Mouse (Mus musculus): ENCODE measurements around the gene 4930442H23Rik. TPM values are rescaled to one million over a fixed set of nuclear protein-coding genes. Genes with fewer than 3 reads are reported as not detected.

The 4930442H23Rik gene
- polyA plus RNA-seq, 1 experiment from 2014 or later = not detected

DNA sequence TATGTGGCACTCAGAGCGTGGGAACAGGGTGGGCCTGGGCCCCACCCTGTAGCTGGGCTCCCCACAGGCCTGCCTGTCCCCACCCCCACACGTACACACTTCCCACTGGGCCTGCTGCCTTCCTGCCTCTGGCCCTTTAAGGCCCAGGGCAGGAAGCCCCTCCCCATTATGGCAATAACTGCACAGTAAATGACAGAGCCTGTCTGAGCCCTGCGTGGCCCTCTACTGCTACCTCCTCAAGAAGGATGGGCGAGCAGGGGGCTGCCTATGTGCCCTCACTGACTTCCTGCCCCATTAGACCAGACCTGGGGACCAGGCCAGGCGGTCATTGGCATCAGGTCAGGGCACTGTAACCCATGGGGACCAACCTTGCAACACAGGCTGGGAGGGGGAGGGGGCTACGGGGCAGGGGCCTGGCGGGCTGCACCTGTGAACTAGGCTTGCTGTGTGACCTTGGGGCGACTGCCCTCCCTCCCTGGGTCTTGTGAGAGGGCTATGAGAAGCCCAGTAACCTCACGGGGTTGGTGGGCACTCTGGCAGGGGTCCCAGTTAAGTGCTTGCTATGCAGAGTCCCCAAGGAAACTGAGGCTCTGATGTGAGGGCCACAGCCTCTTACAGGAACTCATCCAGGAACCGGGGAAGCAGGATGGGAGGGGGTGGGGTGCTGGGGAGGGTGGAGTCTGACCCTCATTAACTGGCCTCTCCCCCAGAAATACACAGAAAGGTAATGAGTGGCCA, 42.8 kb downstream of the 4930442H23Rik start:
- 0 out of 2 replicates have a peak, but pooled peaks cover 2% of the 10 kb centered on the region for H3K27me3 ChIP-seq
- H3K4me1 ChIP-seq = peaks cover 48% of the 10 kb centered on the region
- H3K9ac ChIP-seq = peak overlapping the region; percentile 37; the same call in 1 of the 2 replicates
- no peak for ATAC-seq (ENCODE audit: insufficient number of reproducible peaks, insufficient read depth, low FRiP score, low TSS enrichment)
- H3K4me3 ChIP-seq = 0 out of 2 replicates have a peak overlapping the region, but pooled peaks have one; percentile 0
- peaks cover 31% of the 10 kb centered on the region for H3K36me3 ChIP-seq
- WGBS = 64% methylated on average over 10 of the region's 10 CpGs
- H3K4me2 ChIP-seq (replicated peaks) = peak overlapping the region; percentile 97
- no peak overlapping the region for H3K27ac ChIP-seq
- H3K9me3 ChIP-seq = no peaks in the 10 kb centered on the region

DNA sequence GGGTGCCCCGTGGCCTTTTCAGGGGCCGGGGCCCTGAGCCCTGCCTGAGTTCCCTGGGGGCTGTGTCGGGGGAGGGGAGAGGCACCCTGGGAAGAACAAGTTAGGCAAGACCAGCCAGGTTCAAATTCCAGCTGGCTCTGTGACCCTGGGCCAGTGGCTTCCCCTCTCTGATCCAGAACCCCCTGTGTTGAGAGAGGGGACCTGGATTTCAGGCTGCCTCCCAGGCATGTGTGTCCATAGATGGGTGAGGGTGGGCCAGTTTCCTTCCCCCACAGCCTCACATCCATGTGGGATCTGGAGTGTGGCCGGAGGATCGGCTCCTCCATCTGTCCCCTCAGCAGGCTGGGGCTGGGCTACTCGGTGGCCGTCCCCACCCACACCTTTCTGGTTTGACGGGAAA, 43.6 kb downstream of the 4930442H23Rik start:
- Histone ChIP-seq H3K9ac (peak overlapping the region; percentile 37; the same call in 1 of the 2 replicates), H3K27me3 (peaks cover 9% of the 10 kb centered on the region), H3K4me1 (peaks cover 57% of the 10 kb centered on the region), H3K36me3 (peaks cover 22% of the 10 kb centered on the region), H3K4me3 (peak overlapping the region; percentile 64; the same call in 1 of the 2 replicates), H3K27ac (peak overlapping the region; percentile 36; the same call in 1 of the 2 replicates), H3K9me3 (no peaks in the 10 kb centered on the region), H3K4me2 (replicated peaks) (peak overlapping the region; percentile 97)
- no peak for ATAC-seq (ENCODE audit: insufficient number of reproducible peaks, insufficient read depth, low FRiP score, low TSS enrichment)
- WGBS = 51% methylated on average over 8 of the region's 8 CpGs

DNA sequence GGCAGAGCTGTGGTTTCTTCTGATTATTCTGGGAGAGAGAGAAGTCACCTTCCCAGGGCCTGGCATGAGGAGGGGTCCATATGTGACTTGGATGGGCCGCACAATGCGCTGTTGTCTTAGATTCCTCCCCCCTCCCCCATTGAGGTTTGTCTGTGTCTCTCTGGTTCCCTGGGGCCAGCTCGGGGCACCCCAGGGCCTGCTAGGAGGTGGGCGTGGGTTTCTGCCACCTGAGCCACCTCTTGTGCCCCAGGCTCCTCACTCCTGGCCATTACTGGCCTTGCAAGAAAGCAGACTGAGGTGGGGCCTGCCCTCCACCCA, 44.2 kb downstream of the 4930442H23Rik start:
- no peak overlapping the region for H3K27ac ChIP-seq
- H3K36me3 ChIP-seq = peaks cover 17% of the 10 kb centered on the region
- H3K9me3 ChIP-seq = no peaks in the 10 kb centered on the region
- peaks cover 59% of the 10 kb centered on the region for H3K4me1 ChIP-seq
- H3K27me3 ChIP-seq = peaks cover 14% of the 10 kb centered on the region
- peak overlapping the region; percentile 64; the same call in 1 of the 2 replicates for H3K4me3 ChIP-seq
- H3K9ac ChIP-seq = peak overlapping the region; percentile 37; the same call in 1 of the 2 replicates
- 73% methylated on average over 4 of the region's 4 CpGs for WGBS
- ATAC-seq (ENCODE audit: insufficient number of reproducible peaks, insufficient read depth, low FRiP score, low TSS enrichment) = no peak
- H3K4me2 ChIP-seq (replicated peaks) = peak overlapping the region; percentile 97

DNA sequence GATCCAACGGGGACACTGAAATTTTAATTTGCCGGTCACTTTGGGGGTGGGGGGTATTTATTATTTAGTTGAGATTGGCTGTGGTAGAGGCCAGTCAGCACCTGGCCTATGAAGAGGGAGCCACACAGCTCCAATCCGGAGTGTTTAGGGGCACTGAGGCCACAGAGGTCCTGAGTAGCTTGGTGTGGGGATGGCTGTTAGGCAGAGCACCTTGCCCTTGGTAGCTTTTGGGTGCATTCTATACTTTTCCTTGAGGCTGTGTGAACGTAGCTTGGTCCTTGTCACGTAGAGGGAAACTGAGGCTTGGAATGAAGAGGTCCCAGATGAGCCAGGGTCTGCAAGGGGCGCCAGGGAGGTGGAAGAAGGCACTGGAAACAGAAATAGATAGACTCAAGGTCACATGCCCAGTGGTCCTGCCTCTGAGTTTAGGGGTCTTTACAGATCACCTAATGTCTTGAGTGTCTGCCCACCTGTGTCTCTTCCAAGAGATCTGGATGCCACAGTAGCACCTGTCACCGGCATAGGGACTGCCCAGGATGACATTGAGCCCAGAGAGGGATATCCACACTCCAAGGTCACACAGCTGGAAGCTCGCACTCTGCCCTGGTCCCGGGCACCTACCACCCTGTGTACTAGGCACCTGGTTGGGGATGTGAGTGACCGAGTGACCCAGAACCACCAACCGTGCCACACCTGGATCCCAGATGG, 44.7 kb downstream of the 4930442H23Rik start:
- H3K36me3 ChIP-seq = peaks cover 12% of the 10 kb centered on the region
- peaks cover 62% of the 10 kb centered on the region for H3K4me1 ChIP-seq
- H3K4me3 ChIP-seq = peak overlapping the region; percentile 64
- 0 out of 2 replicates have a peak overlapping the region, but pooled peaks have one; percentile 87 for H3K27ac ChIP-seq
- peaks cover 19% of the 10 kb centered on the region for H3K27me3 ChIP-seq
- H3K9me3 ChIP-seq = no peaks in the 10 kb centered on the region
- peak overlapping the region; percentile 78 for H3K9ac ChIP-seq
- H3K4me2 ChIP-seq (replicated peaks) = peak overlapping the region; percentile 97
- 49% methylated on average over 11 of the region's 11 CpGs for WGBS
- no peak for ATAC-seq (ENCODE audit: insufficient number of reproducible peaks, insufficient read depth, low FRiP score, low TSS enrichment)

DNA sequence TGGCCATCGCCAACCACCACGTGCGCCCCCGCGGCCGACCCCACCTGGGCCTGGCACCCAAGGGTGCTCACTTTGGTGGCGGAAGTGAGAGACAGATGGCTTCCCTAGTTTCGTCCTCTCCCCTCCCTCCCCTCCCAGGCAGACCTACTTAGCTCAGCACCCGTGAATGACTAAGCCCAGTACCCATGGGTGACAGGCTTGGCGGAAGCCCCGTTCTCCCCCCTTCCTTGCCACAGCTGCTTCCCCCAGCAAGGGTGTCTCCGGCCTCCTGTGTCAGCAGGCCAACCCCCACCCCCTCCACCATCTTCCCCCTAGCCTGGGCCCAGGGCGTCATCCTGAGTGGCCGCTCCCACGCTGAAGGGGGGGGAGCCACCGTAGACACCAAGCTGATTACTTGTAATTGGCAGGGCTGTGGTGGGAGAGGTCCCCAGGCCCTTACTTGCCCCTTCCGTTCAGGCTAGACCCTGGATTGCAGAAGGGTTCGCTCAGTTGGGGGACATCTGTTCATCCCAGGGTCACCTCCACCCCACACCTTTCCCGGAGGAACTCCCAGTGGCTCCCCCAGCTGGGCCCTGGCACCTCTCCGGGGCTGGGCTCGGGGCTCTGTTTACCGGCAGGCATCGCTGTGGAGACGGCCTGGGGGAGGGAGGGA, 45.4 kb downstream of the 4930442H23Rik start:
- Histone ChIP-seq H3K4me2 (replicated peaks) (peak overlapping the region; percentile 97), H3K4me1 (peaks cover 64% of the 10 kb centered on the region), H3K27me3 (peaks cover 24% of the 10 kb centered on the region), H3K4me3 (peak overlapping the region; percentile 64), H3K9me3 (no peaks in the 10 kb centered on the region), H3K9ac (peak overlapping the region; percentile 78), H3K36me3 (peaks cover 5% of the 10 kb centered on the region; the same call in 1 of the 2 replicates), H3K27ac (peak overlapping the region; percentile 87)
- no peak for ATAC-seq (ENCODE audit: insufficient number of reproducible peaks, insufficient read depth, low FRiP score, low TSS enrichment)
- WGBS = under 1% methylated on average over 20 of the region's 24 CpGs

DNA sequence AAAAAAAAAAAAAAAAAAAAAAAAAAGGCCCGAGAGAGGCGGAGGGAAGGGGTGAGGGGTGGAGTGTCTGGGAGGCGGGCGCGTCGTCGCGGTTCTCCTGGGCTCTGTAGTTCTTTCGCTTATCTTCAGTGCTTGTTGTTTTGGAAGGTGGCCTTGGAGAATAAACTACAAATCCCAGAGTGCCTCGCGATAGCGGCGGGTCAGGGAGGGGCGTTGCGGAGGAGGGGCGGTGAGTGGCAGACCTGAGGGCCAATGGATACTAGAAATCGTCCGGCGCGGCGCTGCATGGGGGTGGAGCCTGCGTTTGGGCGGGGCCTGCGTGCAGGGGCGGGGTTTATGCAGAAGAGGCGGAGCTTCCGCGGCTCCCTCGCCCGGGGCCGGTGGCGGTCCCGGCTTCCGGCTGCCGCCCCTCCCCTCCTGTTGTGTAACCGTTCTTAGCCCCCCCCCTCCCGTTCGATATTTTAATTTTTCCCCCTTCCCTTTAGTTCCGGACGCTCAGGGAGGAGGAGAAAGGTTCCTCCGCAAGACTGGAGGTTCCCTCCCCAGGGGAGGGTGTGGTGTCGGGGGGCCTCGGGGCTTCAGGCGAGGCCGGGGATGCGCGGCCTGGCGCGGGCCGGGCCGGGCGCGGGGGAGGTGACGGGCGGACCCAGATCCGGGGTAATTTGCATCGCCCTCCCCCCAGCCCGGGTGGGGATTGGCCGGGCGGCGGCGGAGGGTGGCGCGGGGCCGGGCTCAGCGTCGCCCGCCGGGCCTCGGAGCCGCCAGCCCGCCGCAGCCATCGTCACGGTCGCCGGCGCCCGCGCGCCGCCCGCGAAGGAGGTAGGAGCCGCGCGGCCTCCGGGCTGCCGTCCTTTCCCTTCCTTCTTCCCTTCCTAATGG, 46.2 kb downstream of the 4930442H23Rik start:
- peak; percentile 90 for ATAC-seq (ENCODE audit: insufficient number of reproducible peaks, insufficient read depth, low FRiP score, low TSS enrichment)
- Histone ChIP-seq H3K27ac (peak overlapping the region; percentile 98), H3K4me1 (peaks cover 61% of the 10 kb centered on the region), H3K4me3 (peak overlapping the region; percentile 64), H3K9me3 (no peaks in the 10 kb centered on the region), H3K36me3 (no peaks in the 10 kb centered on the region), H3K4me2 (replicated peaks) (peak overlapping the region; percentile 97), H3K9ac (peak overlapping the region; percentile 91), H3K27me3 (peaks cover 27% of the 10 kb centered on the region)
- WGBS = 0% methylated on average over 44 of the region's 89 CpGs

DNA sequence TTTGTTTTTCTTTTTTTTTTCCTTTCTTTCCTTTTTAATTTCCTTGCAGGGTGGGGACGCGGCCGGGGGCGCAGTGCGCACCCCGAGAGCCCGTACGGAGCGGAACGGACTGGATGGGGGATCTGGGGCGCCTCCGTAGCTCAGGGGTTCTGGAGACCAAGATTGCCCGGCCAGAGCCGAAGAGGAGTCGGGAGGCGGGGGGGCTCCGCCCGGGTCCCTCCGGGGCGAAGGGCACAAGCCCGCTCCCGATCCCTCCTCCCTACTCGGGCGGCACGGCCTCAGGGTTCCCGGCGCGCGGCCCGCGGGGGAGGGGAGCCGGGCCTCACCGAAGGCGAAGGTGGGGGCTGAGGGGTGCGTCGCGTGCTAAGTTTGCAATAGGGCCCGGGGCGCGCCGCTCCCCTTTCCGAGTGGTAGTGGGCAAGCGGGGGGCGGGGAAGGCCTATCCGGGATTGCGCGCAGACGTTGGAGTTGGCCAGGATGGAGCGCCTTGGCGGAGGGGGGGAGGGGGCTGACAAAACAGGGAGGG, 46.9 kb downstream of the 4930442H23Rik start:
- peak overlapping the region; percentile 91 for H3K9ac ChIP-seq
- WGBS = under 1% methylated on average over 45 of the region's 50 CpGs
- no peaks in the 10 kb centered on the region for H3K9me3 ChIP-seq
- peak; percentile 43 for ATAC-seq (ENCODE audit: insufficient number of reproducible peaks, insufficient read depth, low FRiP score, low TSS enrichment)
- peak overlapping the region; percentile 64 for H3K4me3 ChIP-seq
- peak overlapping the region; percentile 98 for H3K4me2 ChIP-seq (replicated peaks)
- H3K27me3 ChIP-seq = peaks cover 27% of the 10 kb centered on the region
- no peaks in the 10 kb centered on the region for H3K36me3 ChIP-seq
- H3K4me1 ChIP-seq = peaks cover 54% of the 10 kb centered on the region
- peak overlapping the region; percentile 98 for H3K27ac ChIP-seq

DNA sequence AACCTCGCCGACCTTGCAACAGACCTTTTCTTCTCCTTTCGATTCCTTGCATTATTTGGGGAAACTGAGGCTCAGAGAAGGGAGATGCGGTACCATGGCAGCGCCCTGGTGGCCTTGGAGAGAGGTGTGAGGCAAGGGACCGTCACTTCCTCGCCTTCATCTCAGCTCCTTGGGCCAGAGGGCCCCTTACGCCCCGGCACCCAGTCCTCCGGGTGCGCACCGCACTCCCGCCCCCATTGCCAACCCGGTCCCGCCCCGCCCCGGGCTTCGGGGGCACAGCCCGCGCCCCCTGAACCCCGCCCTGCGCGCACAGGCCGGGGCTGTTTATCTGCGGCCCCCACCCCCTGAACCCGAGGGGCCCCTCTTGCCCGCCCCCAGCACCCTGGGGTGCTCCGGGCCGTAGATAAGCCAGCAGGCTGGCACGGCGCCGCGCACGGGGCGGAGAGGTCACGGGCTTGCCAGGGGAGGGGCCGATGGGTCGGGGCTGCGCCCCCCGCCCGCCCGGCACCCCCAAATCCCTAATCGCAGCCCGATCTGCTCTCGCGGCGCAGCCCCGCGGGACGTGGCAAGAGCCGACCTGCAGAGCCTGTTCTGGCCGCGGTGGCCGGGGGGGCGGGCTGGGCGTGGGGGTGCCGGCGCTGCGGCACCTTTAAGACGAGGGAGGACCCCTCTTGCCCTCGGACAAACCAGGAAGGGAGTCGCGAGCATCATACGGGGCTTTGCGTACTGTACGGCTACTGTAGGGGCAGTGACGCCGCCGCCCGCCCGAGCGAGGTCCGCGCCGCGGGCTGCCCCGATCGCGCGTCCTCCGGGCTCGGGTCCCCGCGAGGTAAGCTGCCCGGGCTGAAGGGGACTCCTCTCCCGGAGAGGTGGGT, 47.6 kb downstream of the 4930442H23Rik start:
- ATAC-seq (ENCODE audit: insufficient number of reproducible peaks, insufficient read depth, low FRiP score, low TSS enrichment) = peak; percentile 22
- Histone ChIP-seq H3K9ac (peak overlapping the region; percentile 91), H3K4me2 (replicated peaks) (peak overlapping the region; percentile 98), H3K27ac (peak overlapping the region; percentile 98), H3K36me3 (no peaks in the 10 kb centered on the region), H3K27me3 (peaks cover 27% of the 10 kb centered on the region), H3K9me3 (no peaks in the 10 kb centered on the region), H3K4me1 (peaks cover 48% of the 10 kb centered on the region), H3K4me3 (peak overlapping the region; percentile 64)
- WGBS = under 1% methylated on average over 74 of the region's 86 CpGs

DNA sequence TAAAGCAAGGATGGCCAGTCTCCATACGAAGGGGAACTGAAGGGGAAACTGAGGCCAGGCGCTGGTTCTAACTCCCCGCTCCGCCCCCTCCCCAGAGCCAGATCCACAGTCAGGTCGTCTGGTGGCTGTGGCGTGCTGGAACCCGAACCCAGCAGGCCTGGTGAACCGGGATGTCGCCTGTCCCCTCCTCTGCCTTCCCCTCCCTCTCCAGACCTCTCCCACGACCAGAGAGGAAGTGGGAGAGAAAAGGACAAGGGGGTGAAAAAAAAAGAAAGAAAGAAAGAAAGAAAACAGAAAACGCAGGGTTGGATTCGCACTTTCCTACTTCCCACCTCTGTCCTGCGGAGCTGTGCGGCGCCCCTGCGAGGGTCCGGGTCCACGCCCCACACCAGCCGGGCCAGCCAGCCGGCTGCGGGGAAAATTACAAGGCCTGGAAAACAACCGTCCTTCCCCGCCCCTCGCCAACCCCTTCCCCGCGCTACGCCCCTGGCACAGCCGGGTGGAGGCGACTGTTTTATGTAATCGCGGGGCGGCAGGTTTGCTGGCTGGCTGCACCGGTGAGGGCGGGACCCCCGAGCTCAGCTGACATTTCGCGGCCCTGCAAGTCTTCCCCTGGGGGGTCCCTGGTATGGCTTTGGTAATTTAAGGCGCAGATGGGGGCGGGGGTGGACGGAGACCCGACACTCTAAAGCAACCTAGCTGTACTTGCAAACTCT, 48.5 kb downstream of the 4930442H23Rik start, which contains the start of gene Zbtb7a:
TSS of gene Zbtb7a (plus strand) at position 255 of the 716 bp plus-strand sequence.
- peak within 1 kb of the TSS; percentile 98 for H3K4me2 ChIP-seq (replicated peaks)
- peaks cover 39% of the 10 kb centered on the region for H3K4me1 ChIP-seq
- H3K27ac ChIP-seq = peak within 1 kb of the TSS; percentile 98
- no peaks in the 10 kb centered on the region for H3K36me3 ChIP-seq
- no peaks in the 10 kb centered on the region for H3K9me3 ChIP-seq
- H3K9ac ChIP-seq = peak within 1 kb of the TSS; percentile 91
- WGBS = 3% methylated on average over 40 of the region's 41 CpGs
- H3K27me3 ChIP-seq = peaks cover 27% of the 10 kb centered on the region
- peak within 1 kb of the TSS; percentile 64 for H3K4me3 ChIP-seq
- ATAC-seq (ENCODE audit: insufficient number of reproducible peaks, insufficient read depth, low FRiP score, low TSS enrichment) = no peak
